Comparison of ENCODE assay signal across 18 mouse cellular contexts in genomic region chr16:85668767-85669166, GRCm38 (mm10).
"Had no signal": no experiment of that assay in that cellular context is flagged by ENCODE, and none has a peak within 500 bp of the region (broad histone marks: within the 10 kb centered on the region; RNA-seq: fewer than 3 reads in every experiment).

No protein-coding gene starts in this region.

- H3K36me3 ChIP-seq: intestine, embryonic 15.5 days; limb, embryonic 10.5 days; limb, embryonic 13.5 days; liver, embryonic 12.5 days; liver, embryonic 15.5 days; midbrain, embryonic 13.5 days had no signal

- H3K4me3 ChIP-seq: intestine, embryonic 15.5 days; limb, embryonic 10.5 days; limb, embryonic 13.5 days; liver, embryonic 12.5 days; liver, embryonic 15.5 days; midbrain, embryonic 13.5 days had no signal

- ATAC-seq: intestine, embryonic 15.5 days; liver, embryonic 12.5 days; midbrain, embryonic 13.5 days; midbrain, embryonic 16.5 days had no signal

- H3K27me3 ChIP-seq: intestine, embryonic 15.5 days; limb, embryonic 13.5 days; liver, embryonic 12.5 days; liver, embryonic 15.5 days; midbrain, embryonic 13.5 days had no signal

- H3K27ac ChIP-seq: intestine, embryonic 15.5 days; limb, embryonic 10.5 days; limb, embryonic 13.5 days; liver, embryonic 12.5 days; liver, embryonic 15.5 days; macrophage; midbrain, embryonic 13.5 days had no signal

- H3K4me1 ChIP-seq: intestine, embryonic 15.5 days; limb, embryonic 10.5 days; limb, embryonic 13.5 days; liver, embryonic 12.5 days; liver, embryonic 15.5 days; midbrain, embryonic 13.5 days had no signal

- H3K4me2 ChIP-seq: intestine, embryonic 15.5 days; limb, embryonic 13.5 days; liver, embryonic 12.5 days; liver, embryonic 15.5 days; midbrain, embryonic 13.5 days had no signal

- H3K9ac ChIP-seq: intestine, embryonic 15.5 days; limb, embryonic 13.5 days; liver, embryonic 12.5 days; liver, embryonic 15.5 days; midbrain, embryonic 13.5 days had no signal

- DNase-seq: kidney, adult 11 months; kidney, adult 9 months; kidney, postnatal 14 days; layer of hippocampus, adult 9-11 months; liver; lung, adult 18-20 months; lung, postnatal 14 days; thymus, adult 2 months; thymus, postnatal 14 days; thymus, postnatal 4 days had no signal

- H3K9me3 ChIP-seq: intestine, embryonic 15.5 days; limb, embryonic 10.5 days; limb, embryonic 13.5 days; liver, embryonic 12.5 days; liver, embryonic 15.5 days; midbrain, embryonic 13.5 days had no signal
